Mouse (Mus musculus) spleen, adult 2 months (tissue): ENCODE measurements around the gene Mlc1. TPM values are rescaled to one million over a fixed set of nuclear protein-coding genes. Genes with fewer than 3 reads are reported as not detected.

Experiments used
- DNase-seq, 2 experiments: peaks; one replicate each; pipeline versions ENCODE4 v3.0.0 to v3.0.0-alpha.2; 2012 to 2021; ENCODE audit warnings: low spot score in 2 of 2, low read depth in 1 of 2
- H3K27ac ChIP-seq: fragments of 200-500 bp; 2 replicates; pipeline ENCODE4 v1.5.1; 2012; ENCODE audit warnings: low read length, inconsistent platforms; ENCODE audit not compliant: insufficient read depth
- H3K27me3 ChIP-seq: fragments of 200-500 bp; 2 replicates; pipeline ENCODE4 v1.6.1; 2012; ENCODE audit warnings: mild to moderate bottlenecking, moderate library complexity, low read length, inconsistent platforms; ENCODE audit not compliant: control insufficient read depth, insufficient read depth
- H3K36me3 ChIP-seq: fragments of 200-500 bp; 2 replicates; pipeline ENCODE4 v1.6.1; 2012; ENCODE audit warnings: mild to moderate bottlenecking, low read length, inconsistent platforms; ENCODE audit not compliant: control insufficient read depth, insufficient read depth
- H3K4me1 ChIP-seq: fragments of 200-500 bp; 2 replicates; pipeline ENCODE4 v1.6.1; 2011; ENCODE audit warnings: inconsistent platforms; ENCODE audit not compliant: control insufficient read depth, insufficient read depth, insufficient read length
- H3K4me3 ChIP-seq: fragments of 200-500 bp; 2 replicates; pipeline ENCODE4 v1.5.1; 2011; ENCODE audit warnings: mild to moderate bottlenecking, inconsistent platforms; ENCODE audit not compliant: insufficient read depth, insufficient read length; ENCODE audit errors: extremely low read depth
- CTCF ChIP-seq: fragments of 200-500 bp; IDR thresholded peaks from 2 replicates; pipeline ENCODE4 v1.5.1; 2011; ENCODE audit warnings: mild to moderate bottlenecking, inconsistent platforms; ENCODE audit not compliant: insufficient read depth, insufficient read length, insufficient replicate concordance; ENCODE audit errors: extremely low read depth
- POLR2A ChIP-seq: fragments of 200-500 bp; IDR thresholded peaks from 2 replicates; pipeline ENCODE4 v1.6.1; 2011; ENCODE audit warnings: low read depth, low read length, inconsistent platforms
- WGBS: fragments of 180-500 bp; shearing (Covaris S2); methylation state at CpG from one replicate; pipeline ENCODE4 v1.1.7; 2018; 5-methylcytosine and 5-hydroxymethylcytosine counted together
- polyA plus RNA-seq: library from polyadenylated mRNA; depleted of rRNA; stranded (reverse); fragments of >200 nt; gene quantifications from 2 replicates; pipeline ENCODE4 v1.2.3, GENCODE M21; 2012

Gene Mlc1
- polyA plus RNA-seq, 1 experiment, result 1.1 TPM

GRCm38 (mm10) chr15:88964070-88964578, 14.7 kb downstream of the Mlc1 start:
- Histone ChIP-seq H3K36me3 (no peaks in the 10 kb centered on the region), H3K27me3 (no peaks in the 10 kb centered on the region), H3K4me3 (no peak overlapping the region), H3K4me1 (no peaks in the 10 kb centered on the region), H3K27ac (no peak overlapping the region)
- WGBS, result 84% methylated on average over 2 of the region's 2 CpGs
- DNase-seq, result no peak
- TF ChIP-seq CTCF (no peak), POLR2A (no peak)

GRCm38 (mm10) chr15:88957522-88957921, 21.3 kb downstream of the Mlc1 start:
- WGBS, result 78% methylated on average over 4 of the region's 4 CpGs
- no peak for DNase-seq
- no peaks in the 10 kb centered on the region; the same call in 1 of the 2 replicates for H3K4me1 ChIP-seq
- H3K27me3 ChIP-seq, result peaks cover 6% of the 10 kb centered on the region
- TF ChIP-seq POLR2A, result no peak
- TF ChIP-seq CTCF, result no peak
- H3K4me3 ChIP-seq, result no peak overlapping the region
- H3K36me3 ChIP-seq, result no peaks in the 10 kb centered on the region
- H3K27ac ChIP-seq, result no peak overlapping the region

- 85% methylated on average over 6 of the region's 6 CpGs for WGBS
- no peak overlapping the region for H3K4me3 ChIP-seq
- no peak for DNase-seq
- no peaks in the 10 kb centered on the region; the same call in 1 of the 2 replicates for H3K4me1 ChIP-seq
- H3K36me3 ChIP-seq, result no peaks in the 10 kb centered on the region
- TF ChIP-seq POLR2A (no peak), CTCF (no peak)
- no peak overlapping the region for H3K27ac ChIP-seq
- H3K27me3 ChIP-seq, result peaks cover 6% of the 10 kb centered on the region
These were observed 23.5 kb downstream of the Mlc1 start for GRCm38 (mm10) chr15:88955342-88955741.

- TF ChIP-seq POLR2A (no peak), CTCF (no peak)
- WGBS, result 13% methylated on average over 53 of the region's 53 CpGs
- Histone ChIP-seq H3K4me1 (no peaks in the 10 kb centered on the region; the same call in 1 of the 2 replicates), H3K4me3 (no peak within 1 kb of the TSS), H3K27ac (no peak within 1 kb of the TSS), H3K27me3 (peaks cover 6% of the 10 kb centered on the region), H3K36me3 (no peaks in the 10 kb centered on the region)
- DNase-seq, result no peak
These were observed 24.3 kb downstream of the Mlc1 start, which contains the start of gene Ttll8 for GRCm38 (mm10) chr15:88954368-88955072. TSS of gene Ttll8 (minus strand) at chr15:88954418.

- Histone ChIP-seq H3K27ac (no peak overlapping the region), H3K4me3 (no peak overlapping the region), H3K4me1 (no peaks in the 10 kb centered on the region; the same call in 1 of the 2 replicates), H3K36me3 (no peaks in the 10 kb centered on the region), H3K27me3 (peaks cover 6% of the 10 kb centered on the region)
- TF ChIP-seq CTCF, result no peak
- no peak for TF ChIP-seq POLR2A
- 88% methylated on average over 4 of the region's 4 CpGs for WGBS
- no peak for DNase-seq
These were observed 27.6 kb downstream of the Mlc1 start for GRCm38 (mm10) chr15:88951246-88951645.

- Histone ChIP-seq H3K27me3 (no peaks in the 10 kb centered on the region), H3K4me1 (no peaks in the 10 kb centered on the region), H3K27ac (no peak overlapping the region), H3K4me3 (no peak overlapping the region), H3K36me3 (no peaks in the 10 kb centered on the region)
- TF ChIP-seq CTCF (no peak), POLR2A (no peak)
- WGBS, result 57% methylated on average over 6 of the region's 6 CpGs
- DNase-seq, result no peak
These were observed 32.0 kb downstream of the Mlc1 start for GRCm38 (mm10) chr15:88946851-88947250.

- H3K4me1 ChIP-seq, result no peaks in the 10 kb centered on the region
- no peak overlapping the region for H3K27ac ChIP-seq
- no peaks in the 10 kb centered on the region for H3K36me3 ChIP-seq
- no peaks in the 10 kb centered on the region for H3K27me3 ChIP-seq
- TF ChIP-seq POLR2A (no peak), CTCF (no peak)
- no peak overlapping the region for H3K4me3 ChIP-seq
- no peak for DNase-seq
- WGBS, result 73% methylated on average over 5 of the region's 5 CpGs
These were observed 34.8 kb downstream of the Mlc1 start for GRCm38 (mm10) chr15:88943896-88944551.
